Mouse (Mus musculus) layer of hippocampus, adult 9-11 months (tissue): ENCODE data around the gene Gm33543.

ENCODE experiments used
- DNase-seq: peaks from one replicate; pipeline ENCODE4 v3.0.0; 2022

Gene Gm33543

DNA sequence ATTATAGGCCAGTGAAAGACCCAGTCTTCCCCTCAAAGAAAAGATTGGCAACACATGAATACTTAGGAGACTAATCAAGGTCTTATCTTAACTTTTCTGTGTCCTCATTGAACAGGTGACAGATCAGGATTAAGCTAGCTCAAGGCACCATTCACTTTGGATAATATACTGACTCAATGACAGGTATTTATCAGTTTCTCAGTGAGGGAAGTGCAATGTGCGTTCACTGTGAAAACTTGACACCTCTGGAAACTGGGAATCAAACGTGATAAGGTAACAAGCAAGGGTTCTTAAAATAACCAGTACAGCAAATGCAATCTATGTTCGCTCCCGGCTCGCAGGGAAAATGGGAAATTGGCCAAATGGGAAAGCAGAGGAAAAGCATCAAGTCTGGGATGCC is 11.8 kb downstream of the Gm33543 start:
- DNase-seq = no peak

DNA sequence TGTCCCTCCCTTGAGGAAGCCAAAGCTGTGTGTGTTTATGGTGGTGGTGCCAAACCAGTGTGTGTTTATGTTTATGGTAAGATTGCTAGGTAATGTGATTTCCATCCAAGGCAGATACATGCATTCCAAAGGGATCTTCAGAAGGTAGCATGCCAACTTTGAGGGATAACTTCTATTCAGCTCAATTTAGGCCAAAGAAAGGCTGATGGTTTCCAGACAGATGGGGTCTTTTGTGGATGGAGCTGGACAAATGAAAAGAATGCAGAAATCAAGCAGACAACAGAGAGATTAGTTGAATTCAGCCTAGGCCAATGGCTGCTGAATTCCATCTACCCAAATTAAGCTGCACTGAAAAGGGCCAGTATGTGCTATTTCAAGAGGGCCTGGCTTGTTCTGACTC is 13.3 kb downstream of the Gm33543 start:
- DNase-seq = no peak

DNA sequence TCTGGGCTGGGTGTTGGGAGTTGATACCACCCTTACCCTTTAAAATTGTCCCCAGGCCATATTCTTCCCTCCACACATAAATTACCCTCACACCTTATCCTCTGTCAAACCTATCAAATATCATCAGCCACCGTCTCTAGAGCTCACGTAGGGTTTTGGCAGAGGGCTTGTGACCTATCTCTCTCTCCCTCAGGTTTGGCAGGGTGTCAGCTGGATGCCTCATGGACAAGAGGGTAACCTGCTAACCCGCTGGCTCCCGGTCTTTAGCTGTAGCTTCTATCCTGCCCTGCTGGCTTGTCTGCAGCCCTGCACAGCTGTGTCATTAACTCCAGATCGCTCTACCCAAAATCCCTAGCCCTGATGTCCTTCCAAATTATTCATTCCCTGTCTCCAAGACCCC is 14.4 kb downstream of the Gm33543 start:
- DNase-seq = no peak

- DNase-seq = no peak
Observed at GRCm38 (mm10) chr10:95825651-95826050, 17.1 kb downstream of the Gm33543 start.

- DNase-seq = no peak
Observed at GRCm38 (mm10) chr10:95818506-95818905, 24.2 kb downstream of the Gm33543 start.

- no peak for DNase-seq
Observed at GRCm38 (mm10) chr10:95817419-95818161, 25.1 kb downstream of the Gm33543 start.

- no peak for DNase-seq
Observed at GRCm38 (mm10) chr10:95814351-95814750, 28.4 kb downstream of the Gm33543 start.

DNA sequence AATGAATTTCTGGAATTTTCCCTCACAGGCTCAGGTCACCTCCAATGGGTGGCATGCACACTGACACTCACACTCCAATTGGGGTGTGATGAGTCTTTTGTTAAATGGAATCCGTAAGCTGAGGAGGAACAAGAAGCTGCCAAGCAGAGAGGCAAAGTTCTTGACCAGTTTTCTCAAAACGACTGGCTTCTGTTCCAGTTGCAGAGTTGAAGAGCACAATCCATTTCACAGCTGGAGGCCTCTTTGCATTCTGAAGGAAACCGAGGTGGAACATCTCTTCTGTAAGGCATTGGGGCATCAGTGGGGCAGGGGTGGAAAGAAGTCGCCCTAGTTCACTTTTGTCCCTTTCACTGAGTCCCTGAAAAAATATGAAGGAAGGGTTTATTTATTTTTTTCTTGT is 30.9 kb downstream of the Gm33543 start:
- no peak for DNase-seq

DNA sequence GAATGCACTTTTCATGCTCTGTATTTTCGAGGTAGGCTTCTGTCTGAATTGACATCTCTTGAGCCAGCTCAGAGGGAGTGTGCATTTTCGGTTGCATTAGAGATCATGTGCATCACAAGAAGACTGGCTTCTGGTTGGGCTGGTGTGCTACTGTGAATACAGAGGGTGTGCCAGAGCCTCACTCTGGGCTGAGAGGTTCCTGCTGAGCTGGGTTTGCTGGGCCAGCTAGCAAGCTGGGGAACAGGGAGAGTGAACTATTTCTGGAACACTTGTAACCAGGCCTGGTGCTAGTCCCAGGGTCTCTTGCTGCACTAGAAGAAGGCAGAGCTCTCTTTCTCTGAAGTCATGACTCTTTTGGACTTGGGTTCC is 41.3 kb downstream of the Gm33543 start:
- DNase-seq = no peak

GRCm38 (mm10) chr10:95800693-95801442 is 41.9 kb downstream of the Gm33543 start:
- DNase-seq = no peak

- DNase-seq = no peak
Observed at GRCm38 (mm10) chr10:95797645-95798395, 44.9 kb downstream of the Gm33543 start.

DNA sequence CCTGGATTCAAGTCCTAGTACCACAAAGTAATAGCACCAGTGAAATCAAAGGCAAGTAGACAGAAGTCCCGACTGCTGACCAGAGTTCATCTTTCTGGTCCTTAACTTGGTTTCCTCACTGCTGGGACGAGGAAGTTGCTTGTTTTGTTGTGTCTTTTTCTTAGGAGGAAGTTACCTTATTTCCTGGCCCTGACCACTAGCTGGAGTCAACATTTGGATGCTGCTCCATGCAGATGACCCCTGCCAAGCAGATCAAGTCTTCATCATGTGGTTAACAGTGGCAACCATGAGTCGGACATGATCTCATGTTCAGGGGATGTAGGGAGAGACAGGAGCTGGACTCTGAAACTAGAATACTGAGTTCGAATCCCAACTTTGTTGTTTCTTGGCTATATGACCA is 47.2 kb downstream of the Gm33543 start:
- no peak for DNase-seq

DNA sequence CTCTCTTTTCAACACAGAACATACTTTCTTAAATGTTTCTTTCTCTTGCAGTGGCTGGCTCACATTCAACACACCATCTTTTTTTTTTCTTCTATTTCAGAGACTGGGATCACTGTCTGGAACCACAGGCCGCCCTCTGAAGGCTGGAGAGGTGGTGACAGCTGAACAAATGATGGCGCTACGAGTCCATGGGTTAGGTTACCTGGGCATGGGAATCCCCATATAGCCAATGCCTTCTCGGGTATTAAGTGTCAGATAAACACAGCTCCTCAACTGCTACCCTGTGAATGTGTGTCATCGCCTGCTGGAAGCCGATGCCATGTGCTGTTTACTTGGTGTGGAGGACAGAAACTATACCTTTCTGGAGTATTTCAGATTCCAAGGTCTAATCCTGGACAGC is 48.0 kb downstream of the Gm33543 start:
- no peak for DNase-seq

DNA sequence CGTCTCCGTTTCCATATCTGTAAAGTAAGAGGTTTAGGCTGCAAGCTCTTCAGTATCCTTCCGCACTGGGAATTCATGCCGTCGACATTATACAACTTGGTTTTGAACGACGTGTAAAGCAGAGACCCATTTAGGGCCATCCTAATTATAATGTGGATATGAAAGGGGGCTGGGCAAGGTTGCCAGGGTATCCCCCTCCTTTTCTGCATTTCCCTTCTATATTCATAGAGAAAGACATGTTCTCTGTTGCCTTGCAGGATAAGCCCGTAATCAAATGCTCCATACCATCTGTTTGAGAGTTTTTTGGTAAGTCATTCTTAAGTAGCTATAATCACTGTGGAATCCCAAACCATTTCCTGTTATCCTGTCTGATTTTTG is 51.3 kb downstream of the Gm33543 start:
- DNase-seq = no peak

DNA sequence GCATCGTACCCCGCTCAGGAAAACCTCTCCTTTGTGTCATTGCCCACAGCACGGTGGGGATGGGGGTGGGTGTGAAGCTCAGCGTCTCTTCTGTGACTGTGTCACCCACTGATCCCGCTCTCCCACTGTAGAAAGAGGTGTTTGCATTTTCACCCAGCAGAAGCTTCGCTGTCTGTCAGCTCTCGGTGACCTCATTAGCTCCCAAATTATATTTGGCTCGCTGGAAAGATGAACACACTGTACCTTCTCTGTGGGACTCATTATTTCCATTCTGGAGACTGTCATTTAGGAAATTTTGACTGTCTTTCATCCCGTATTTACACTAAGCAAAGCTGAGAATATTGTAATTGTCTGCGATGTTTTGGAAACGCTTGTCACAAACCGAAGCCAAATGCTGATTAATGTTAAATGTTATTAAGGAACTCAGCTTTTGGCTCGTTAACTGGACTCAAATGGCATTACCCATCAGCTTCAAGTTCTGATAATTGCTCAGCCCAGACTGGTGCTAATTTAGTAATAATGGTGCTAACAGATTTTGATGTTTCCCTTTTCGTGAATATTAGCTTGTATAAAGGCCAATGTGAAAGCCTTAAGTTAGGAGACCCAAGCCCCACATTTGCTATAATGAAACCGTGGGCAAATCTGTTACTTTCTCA is 51.8 kb downstream of the Gm33543 start:
- no peak for DNase-seq

DNA sequence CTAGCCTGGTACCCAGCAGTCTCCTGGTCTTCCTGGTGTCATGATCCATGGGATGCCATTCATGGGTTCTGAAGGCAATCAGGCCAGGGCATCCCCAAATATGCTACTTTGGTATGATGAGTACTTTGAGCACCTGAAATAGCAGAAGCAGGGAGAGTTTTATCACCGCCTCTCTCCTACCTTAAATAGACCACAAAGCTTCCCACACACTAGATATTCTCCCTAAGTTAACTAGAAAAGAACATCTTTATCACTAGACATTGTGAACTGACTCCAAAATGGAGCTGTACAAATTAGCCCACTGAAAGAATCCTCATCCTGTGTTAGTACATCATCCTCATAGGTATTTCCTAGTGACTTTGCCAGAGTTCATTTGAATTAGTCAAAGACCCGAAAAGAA is 55.6 kb downstream of the Gm33543 start:
- no peak for DNase-seq

DNA sequence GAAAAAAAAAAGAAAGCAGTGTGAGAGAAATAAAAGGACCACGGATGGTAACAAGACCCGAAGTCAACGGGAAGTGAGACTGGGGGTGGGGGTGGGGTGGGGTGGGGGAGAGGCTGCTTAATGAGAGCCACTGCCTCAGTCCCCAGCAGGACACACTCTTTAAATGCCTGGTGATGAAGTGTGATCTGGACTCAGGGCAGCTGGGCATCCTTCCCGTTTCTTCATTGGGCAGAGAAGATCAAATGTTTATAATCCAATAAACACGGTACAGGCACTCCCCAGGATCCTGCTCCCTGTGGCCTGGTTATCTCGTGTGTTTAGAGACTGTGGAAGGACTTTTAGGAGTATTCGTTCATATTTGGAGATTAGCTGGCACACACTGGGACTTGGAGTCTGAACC is 57.9 kb downstream of the Gm33543 start:
- no peak for DNase-seq

DNA sequence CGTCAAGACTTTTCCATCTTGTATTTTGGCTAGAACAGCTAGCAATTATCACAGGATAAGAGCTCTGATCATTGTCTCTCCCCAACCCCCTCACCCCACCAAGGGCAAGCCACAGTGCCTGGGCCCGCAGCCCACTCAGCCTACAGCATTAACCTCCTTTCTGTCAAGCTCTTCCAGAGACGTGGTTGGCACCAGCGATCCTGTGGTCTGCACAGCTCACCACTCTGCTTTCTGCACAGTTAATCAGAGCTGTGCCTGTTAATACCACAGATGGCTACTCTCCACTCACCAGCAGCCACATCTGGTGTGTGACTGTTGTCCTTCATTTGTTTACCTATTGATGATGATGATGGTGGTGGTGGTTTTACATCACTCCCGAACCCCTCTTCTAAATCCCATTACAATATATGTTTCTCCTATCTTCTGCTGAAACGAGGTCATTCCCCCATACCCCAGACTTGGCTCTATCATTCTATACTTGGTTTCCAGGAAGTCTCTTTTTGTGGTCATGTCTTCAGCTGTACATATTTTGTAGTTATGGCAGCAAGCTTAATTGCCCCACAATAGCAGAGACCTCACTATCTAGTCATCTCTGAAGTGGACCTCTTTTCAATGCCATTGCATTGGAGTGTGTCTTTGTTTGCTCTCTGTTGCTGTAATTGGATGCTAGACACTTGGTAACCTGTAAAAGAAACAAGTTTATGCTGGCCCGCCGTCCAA is 61.7 kb downstream of the Gm33543 start:
- no peak for DNase-seq

DNA sequence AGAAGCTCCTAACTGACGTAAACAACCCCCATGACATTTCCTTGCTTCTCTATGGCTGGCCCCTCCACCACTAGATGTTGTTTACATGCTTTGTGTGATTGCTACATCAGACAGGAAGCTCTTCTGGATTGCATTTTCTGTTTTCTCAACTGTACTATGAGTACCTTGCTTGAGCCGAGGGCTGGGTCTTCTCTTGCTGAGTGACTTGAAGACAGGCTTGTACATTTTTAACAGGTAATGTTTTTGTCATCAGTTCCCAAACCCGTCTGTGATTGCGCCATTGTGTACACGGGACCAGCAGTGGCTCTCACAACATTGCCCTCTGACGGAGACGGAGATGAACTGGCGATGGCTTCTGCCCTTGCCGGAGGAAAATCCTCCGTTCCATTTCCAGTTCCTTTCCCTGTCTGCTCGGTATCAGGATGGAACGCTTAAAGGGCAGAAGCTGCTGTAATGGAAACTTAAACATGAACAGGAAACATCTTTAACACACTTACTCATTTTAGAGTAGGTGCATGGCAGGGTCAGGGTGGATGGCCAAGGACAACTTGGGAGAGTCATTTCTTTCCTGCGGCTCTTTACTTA is 62.8 kb downstream of the Gm33543 start:
- DNase-seq = no peak

DNA sequence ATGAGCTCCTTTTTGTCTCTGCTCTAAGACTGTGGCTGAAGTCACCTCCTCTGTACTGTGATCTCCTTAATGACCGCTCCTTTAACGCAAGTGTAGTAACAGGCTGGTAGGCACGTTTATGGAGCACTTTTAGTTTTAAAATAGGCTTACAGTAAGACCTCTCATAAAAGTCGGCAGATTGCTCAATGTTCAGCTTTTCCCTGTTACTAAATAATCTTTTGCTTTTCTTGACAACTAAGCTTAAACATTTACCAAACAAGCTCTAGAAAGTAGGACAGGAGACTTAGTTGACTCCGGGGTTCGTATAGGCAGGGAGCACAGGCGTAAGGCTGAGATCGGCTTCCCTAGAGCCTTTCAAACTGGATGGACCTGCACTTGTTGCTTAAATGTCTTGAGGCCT is 64.1 kb downstream of the Gm33543 start:
- DNase-seq = no peak

DNA sequence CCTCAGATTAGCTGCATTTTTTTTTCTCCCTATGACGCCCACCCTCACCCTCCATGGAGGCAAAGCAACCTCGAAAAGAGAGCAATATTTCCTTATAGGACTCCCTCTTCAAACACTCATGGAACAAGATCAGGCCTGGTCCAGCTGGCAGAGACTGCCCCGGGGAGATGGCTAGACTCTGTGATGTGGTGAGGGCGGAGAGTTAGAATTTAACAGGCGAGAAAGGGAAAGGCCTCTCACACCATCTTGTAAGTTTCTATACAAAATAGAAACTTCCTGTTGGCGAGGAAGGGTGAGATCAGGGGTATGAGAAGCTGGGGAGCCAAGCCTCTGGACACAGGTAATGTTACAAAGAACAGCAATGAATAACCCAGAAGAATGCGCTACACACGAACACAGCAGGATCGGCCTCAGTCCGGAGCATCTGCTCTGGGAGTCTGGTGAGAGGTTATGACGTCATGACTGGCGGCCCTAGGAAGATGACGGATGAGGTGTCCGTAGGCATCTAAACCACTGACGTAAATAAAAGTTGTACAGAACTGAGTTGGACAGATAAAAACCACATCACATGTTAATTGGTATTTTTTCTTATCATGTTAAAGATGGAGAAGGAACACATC is 64.9 kb downstream of the Gm33543 start:
- DNase-seq = no peak

GRCm38 (mm10) chr10:95777071-95777470 is 65.7 kb downstream of the Gm33543 start:
- DNase-seq = no peak
